Mouse (Mus musculus): ENCODE data around the gene Gbp5. TPM values are rescaled to one million over a fixed set of nuclear protein-coding genes. Genes with fewer than 3 reads are reported as not detected.
"Not testable (repeated sequence)": the region's sequence is repeated elsewhere in the genome, so short reads cannot be mapped to it uniquely, and the experiment has no call there.

Gbp5 gene
- polyA plus RNA-seq, 2 experiments = 0.04 to 0.26 TPM

DNA sequence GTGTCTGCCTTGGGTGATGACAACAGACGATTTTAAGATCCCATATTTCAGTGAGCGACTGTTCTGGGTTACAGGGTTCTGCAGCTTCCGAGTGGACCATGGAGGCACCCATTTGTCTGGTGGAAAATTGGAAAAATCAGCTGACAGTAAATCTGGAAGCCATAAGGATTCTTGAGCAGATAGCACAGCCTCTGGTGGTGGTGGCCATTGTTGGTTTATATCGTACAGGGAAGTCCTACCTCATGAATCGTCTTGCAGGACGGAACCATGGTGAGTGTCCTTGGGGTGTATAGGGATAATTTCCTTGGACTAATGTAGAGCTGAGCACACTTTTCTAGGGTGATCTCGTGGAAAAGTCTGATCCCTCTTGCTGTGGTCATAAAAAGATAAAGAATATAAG lies 67.9 kb downstream of the Gbp5 start:
- ATAC-seq (ENCODE audit: insufficient read depth) (no peak), DNase-seq (ENCODE audit: low read depth in 3 of 3, low spot score in 3 of 3) (no peak)
- Histone ChIP-seq H3K4me1 (replicated peaks; ENCODE audit: control insufficient read depth in 2 of 2, insufficient read depth in 2 of 2, low read length in 1 of 2) (peaks cover 0 to 3% of the 10 kb centered on the region in 2 experiments; a peak in 1 of 4 replicates), H3K4me3 (ENCODE audit: insufficient read depth in 1 of 2, low read depth in 2 of 2, low read length in 2 of 2) (no peak overlapping the region), H3K9ac (replicated peaks) (no peak overlapping the region), H3K4me2 (ENCODE audit: low read depth) (no peak overlapping the region), H3K27me3 (ENCODE audit: control insufficient read depth, insufficient read depth, low read length) (no peaks in the 10 kb centered on the region), H3K9me3 (ENCODE audit: control insufficient read depth, low read length) (no peaks in the 10 kb centered on the region), H3K27ac (no peak overlapping the region), H3K36me3 (replicated peaks; ENCODE audit: control insufficient read depth, insufficient read depth, low read depth) (no peaks in the 10 kb centered on the region)
- no peak for TF ChIP-seq CTCF (IDR thresholded peaks at IDR 0.05; ENCODE audit: low read depth)
- 59% methylated on average over 7 of the region's 7 CpGs for WGBS (ENCODE audit: insufficient replicate concordance)

DNA sequence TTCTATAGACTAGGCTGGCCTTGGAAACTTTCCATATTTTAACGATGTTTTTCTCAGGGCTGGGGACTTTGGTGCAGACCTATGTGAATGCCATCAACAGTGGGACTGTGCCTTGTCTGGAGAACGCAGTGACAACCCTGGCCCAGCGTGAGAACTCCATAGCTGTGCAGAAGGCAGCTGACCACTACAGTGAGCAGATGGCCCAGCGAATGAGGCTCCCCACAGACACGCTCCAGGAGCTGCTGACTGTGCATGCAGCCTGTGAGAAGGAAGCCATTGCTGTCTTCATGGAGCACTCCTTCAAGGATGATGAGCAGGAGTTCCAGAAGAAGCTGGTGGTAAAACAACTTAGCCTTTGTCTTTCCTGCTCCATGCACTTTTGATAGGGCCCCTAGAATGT lies 73.7 kb downstream of the Gbp5 start:
- not testable (repeated sequence) for H3K9me3 ChIP-seq (ENCODE audit: control insufficient read depth, low read length); ATAC-seq (ENCODE audit: insufficient read depth); DNase-seq (ENCODE audit: low read depth in 3 of 3, low spot score in 3 of 3); H3K9ac ChIP-seq (replicated peaks); H3K36me3 ChIP-seq (replicated peaks; ENCODE audit: control insufficient read depth, insufficient read depth, low read depth); H3K27me3 ChIP-seq (ENCODE audit: control insufficient read depth, insufficient read depth, low read length); H3K4me3 ChIP-seq (ENCODE audit: insufficient read depth in 1 of 2, low read depth in 2 of 2, low read length in 2 of 2); H3K4me2 ChIP-seq (ENCODE audit: low read depth); H3K27ac ChIP-seq; H3K4me1 ChIP-seq (replicated peaks; ENCODE audit: control insufficient read depth in 2 of 2, insufficient read depth in 2 of 2, low read length in 1 of 2)
- WGBS (ENCODE audit: insufficient replicate concordance) = 51% methylated on average over 5 of the region's 5 CpGs

- no peak overlapping the region for H3K27ac ChIP-seq
- no peak overlapping the region for H3K4me2 ChIP-seq (ENCODE audit: low read depth)
- no peaks in the 10 kb centered on the region for H3K36me3 ChIP-seq (replicated peaks; ENCODE audit: control insufficient read depth, insufficient read depth, low read depth)
- 50% methylated on average over 4 of the region's 4 CpGs for WGBS (ENCODE audit: insufficient replicate concordance)
- H3K9me3 ChIP-seq (ENCODE audit: control insufficient read depth, low read length) = no peaks in the 10 kb centered on the region
- H3K9ac ChIP-seq (replicated peaks) = no peak overlapping the region
- ATAC-seq (ENCODE audit: insufficient read depth) = no peak
- DNase-seq (ENCODE audit: low read depth in 3 of 3, low spot score in 3 of 3) = no peak
- H3K4me1 ChIP-seq (replicated peaks; ENCODE audit: control insufficient read depth in 2 of 2, insufficient read depth in 2 of 2, low read length in 1 of 2) = no peaks in the 10 kb centered on the region
- TF ChIP-seq CTCF (IDR thresholded peaks at IDR 0.05; ENCODE audit: low read depth) (no peak), EP300 (IDR thresholded peaks at IDR 0.05; ENCODE audit: low read depth) (no peak)
- H3K4me3 ChIP-seq (ENCODE audit: insufficient read depth in 1 of 2, low read depth in 2 of 2, low read length in 2 of 2) = no peak overlapping the region
- no peaks in the 10 kb centered on the region for H3K27me3 ChIP-seq (ENCODE audit: control insufficient read depth, insufficient read depth, low read length)
Observed at GRCm38 (mm10) chr3:142570738-142571137, 77.0 kb downstream of the Gbp5 start.

Other genes with a start within 250 kb of the Gbp5 start
- gene Pdlim5, start 98.3 kb upstream of the Gbp5 start, polyA plus RNA-seq (2012; rRNA removed) = 5.6 and 7.9 TPM in 2 replicates
- 8.4 and 9.6 TPM in 2 replicates for gene Pdlim5, start 98.3 kb upstream of the Gbp5 start, polyA plus RNA-seq (2014; fragmentation: Nextera tagmentation; extraction: Ambion mirVana)
- gene Gbp7, start 36.4 kb downstream of the Gbp5 start, polyA plus RNA-seq (2012; rRNA removed) = 0.54 and 0.80 TPM in 2 replicates
- 2.5 and 2.7 TPM in 2 replicates for gene Gbp7, start 36.4 kb downstream of the Gbp5 start, polyA plus RNA-seq (2014; fragmentation: Nextera tagmentation; extraction: Ambion mirVana)
- gene Gbp3, start 66.0 kb downstream of the Gbp5 start, polyA plus RNA-seq (2012; rRNA removed) = 0.42 and 1.4 TPM in 2 replicates
- 1.2 and 1.3 TPM in 2 replicates for gene Gbp3, start 66.0 kb downstream of the Gbp5 start, polyA plus RNA-seq (2014; fragmentation: Nextera tagmentation; extraction: Ambion mirVana)
- 0.01 and 0.03 TPM in 2 replicates for gene Gbp2b, start 100.9 kb downstream of the Gbp5 start, polyA plus RNA-seq (2012; rRNA removed)
- gene Gbp2b, start 100.9 kb downstream of the Gbp5 start, polyA plus RNA-seq (2014; fragmentation: Nextera tagmentation; extraction: Ambion mirVana) = not detected in 2 replicates
- 0.81 and 1.3 TPM in 2 replicates for gene Gbp2, start 126.6 kb downstream of the Gbp5 start, polyA plus RNA-seq (2012; rRNA removed)
- 1.8 and 2.2 TPM in 2 replicates for gene Gbp2, start 126.6 kb downstream of the Gbp5 start, polyA plus RNA-seq (2014; fragmentation: Nextera tagmentation; extraction: Ambion mirVana)
- 3.7 and 5.1 TPM in 2 replicates for gene Kyat3, start 207.1 kb downstream of the Gbp5 start, polyA plus RNA-seq (2012; rRNA removed)
- 8.4 and 10.1 TPM in 2 replicates for gene Kyat3, start 207.1 kb downstream of the Gbp5 start, polyA plus RNA-seq (2014; fragmentation: Nextera tagmentation; extraction: Ambion mirVana)